Mouse (Mus musculus) ES-Bruce4 (cell line): ENCODE results near the gene Gm340.

ENCODE experiments used
- CTCF ChIP-seq: IDR thresholded peaks from one replicate; pipeline ENCODE4 v1.8.1; 2011; ENCODE audit warnings: low read depth, low read length
- EP300 ChIP-seq: IDR thresholded peaks from 2 replicates; pipeline ENCODE4 v1.6.1; 2011; ENCODE audit warnings: low read depth, low read length; ENCODE audit not compliant: insufficient read depth
- POLR2A ChIP-seq: IDR thresholded peaks from one replicate; pipeline ENCODE4 v1.8.1; 2011; ENCODE audit warnings: low read length; ENCODE audit not compliant: insufficient read depth

DNA sequence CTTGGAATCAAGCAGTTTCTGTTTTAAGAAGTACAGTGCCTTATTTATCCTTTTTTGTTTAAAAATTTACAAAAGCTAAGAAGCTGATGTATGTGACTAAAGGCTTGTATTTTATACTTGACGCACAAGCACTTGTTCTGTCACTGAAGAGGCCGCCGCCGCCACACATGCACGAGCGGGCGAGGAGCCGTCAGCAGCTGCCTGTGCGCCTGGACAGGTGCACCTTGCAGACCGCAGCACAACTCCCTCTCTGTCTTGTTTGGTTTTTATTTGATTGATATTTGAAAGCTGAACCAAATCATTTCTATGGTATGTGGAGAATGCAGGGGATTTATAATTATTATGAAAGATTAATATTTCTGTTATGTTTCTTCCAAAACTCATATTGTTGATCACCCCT, 4.6 kb downstream of the Gm340 start:
- TF ChIP-seq EP300 = no peak
- TF ChIP-seq POLR2A = no peak
- TF ChIP-seq CTCF = no peak
